Mouse (Mus musculus): ENCODE results near the gene Prdm11. TPM values are rescaled to one million over a fixed set of nuclear protein-coding genes. Genes with fewer than 3 reads are reported as not detected.

The Prdm11 gene
- total RNA-seq, 1 experiment from 2014 or later: 9.2 TPM

- ATAC-seq (replicated peaks; ENCODE audit: low read depth, poor library complexity, severe bottlenecking): peak; percentile 71
Measured at GRCm38 (mm10) chr2:93014093-93014937, 31.7 kb downstream of the Prdm11 start.

GRCm38 (mm10) chr2:93013415-93014092 is 32.4 kb downstream of the Prdm11 start:
- ATAC-seq (replicated peaks; ENCODE audit: low read depth, poor library complexity, severe bottlenecking): no peak

GRCm38 (mm10) chr2:93012976-93013375 is 33.0 kb downstream of the Prdm11 start:
- no peak for ATAC-seq (replicated peaks; ENCODE audit: low read depth, poor library complexity, severe bottlenecking)

- ATAC-seq (replicated peaks; ENCODE audit: low read depth, poor library complexity, severe bottlenecking): no peak
Measured at GRCm38 (mm10) chr2:93011933-93012332, 34.0 kb downstream of the Prdm11 start.

GRCm38 (mm10) chr2:93011465-93011864 is 34.5 kb downstream of the Prdm11 start:
- ATAC-seq (replicated peaks; ENCODE audit: low read depth, poor library complexity, severe bottlenecking): no peak

GRCm38 (mm10) chr2:93007967-93008685 is 37.8 kb downstream of the Prdm11 start:
- ATAC-seq (replicated peaks; ENCODE audit: low read depth, poor library complexity, severe bottlenecking): no peak

GRCm38 (mm10) chr2:93005028-93005427 is 40.9 kb downstream of the Prdm11 start:
- no peak for ATAC-seq (replicated peaks; ENCODE audit: low read depth, poor library complexity, severe bottlenecking)

- no peak for ATAC-seq (replicated peaks; ENCODE audit: low read depth, poor library complexity, severe bottlenecking)
Measured at GRCm38 (mm10) chr2:92991976-92992375, 54.0 kb downstream of the Prdm11 start.

GRCm38 (mm10) chr2:92989593-92989992 is 56.4 kb downstream of the Prdm11 start:
- no peak for ATAC-seq (replicated peaks; ENCODE audit: low read depth, poor library complexity, severe bottlenecking)

- peak; percentile 45 for ATAC-seq (replicated peaks; ENCODE audit: low read depth, poor library complexity, severe bottlenecking)
Measured at GRCm38 (mm10) chr2:92987901-92988631, 57.9 kb downstream of the Prdm11 start.

GRCm38 (mm10) chr2:92987108-92987618 is 58.8 kb downstream of the Prdm11 start:
- no peak for ATAC-seq (replicated peaks; ENCODE audit: low read depth, poor library complexity, severe bottlenecking)

GRCm38 (mm10) chr2:92985600-92985999 is 60.4 kb downstream of the Prdm11 start:
- ATAC-seq (replicated peaks; ENCODE audit: low read depth, poor library complexity, severe bottlenecking): no peak

- ATAC-seq (replicated peaks; ENCODE audit: low read depth, poor library complexity, severe bottlenecking): no peak
Measured at GRCm38 (mm10) chr2:92985171-92985570, 60.8 kb downstream of the Prdm11 start.

- no peak for ATAC-seq (replicated peaks; ENCODE audit: low read depth, poor library complexity, severe bottlenecking)
Measured at GRCm38 (mm10) chr2:92984321-92985108, 61.5 kb downstream of the Prdm11 start.

- peak; percentile 69 for ATAC-seq (replicated peaks; ENCODE audit: low read depth, poor library complexity, severe bottlenecking)
Measured at GRCm38 (mm10) chr2:92983273-92983620, 62.7 kb downstream of the Prdm11 start.

GRCm38 (mm10) chr2:92982591-92983272 is 63.2 kb downstream of the Prdm11 start:
- ATAC-seq (replicated peaks; ENCODE audit: low read depth, poor library complexity, severe bottlenecking): no peak; the same call in none of the 2 replicates

GRCm38 (mm10) chr2:92980165-92980564 is 65.8 kb downstream of the Prdm11 start:
- ATAC-seq (replicated peaks; ENCODE audit: low read depth, poor library complexity, severe bottlenecking): no peak

GRCm38 (mm10) chr2:92975031-92975790 is 70.8 kb downstream of the Prdm11 start:
- no peak for ATAC-seq (replicated peaks; ENCODE audit: low read depth, poor library complexity, severe bottlenecking)

Data from common myeloid progenitor, adult 5-6 weeks (primary cell).